Mouse (Mus musculus) ES-E14 (cell line): ENCODE results near the gene Tmem74b. TPM values are rescaled to one million over a fixed set of nuclear protein-coding genes. Genes with fewer than 3 reads are reported as not detected.

Experiments
- DNase-seq: peaks from one replicate; pipeline ENCODE4 v3.0.0-alpha.2; 2013; ENCODE audit warnings: low read depth, low spot score
- H3K27ac ChIP-seq: 2 replicates; pipeline ENCODE4 v1.5.1; 2012; ENCODE audit warnings: low read depth, mild to moderate bottlenecking, low read length, moderate library complexity, mixed read lengths; ENCODE audit not compliant: poor library complexity, insufficient read depth, severe bottlenecking
- H3K36me3 ChIP-seq: 2 replicates; pipeline ENCODE4 v1.6.1; 2012; ENCODE audit warnings: mild to moderate bottlenecking, low read length, moderate library complexity, mixed read lengths; ENCODE audit not compliant: control insufficient read depth, poor library complexity, insufficient read depth, severe bottlenecking
- H3K4me1 ChIP-seq, 2 experiments: fragments of 150-350 bp in 1 of 2; sonication (generic) in 1 of 2; 2 replicates each; pipeline ENCODE4 v1.6.1; 2012; ENCODE audit warnings: low read length in 2 of 2, mild to moderate bottlenecking in 1 of 2, mixed read lengths in 1 of 2; ENCODE audit not compliant: control insufficient read depth in 2 of 2, insufficient read depth in 2 of 2, poor library complexity in 1 of 2
- H3K4me3 ChIP-seq, 2 experiments: fragments of 150-350 bp in 1 of 2; sonication (generic) in 1 of 2; 2 replicates each; pipeline ENCODE4 v1.5.1; 2012; ENCODE audit warnings: low read length in 2 of 2, low read depth in 1 of 2, mild to moderate bottlenecking in 1 of 2, mixed read lengths in 1 of 2; ENCODE audit not compliant: insufficient read depth in 1 of 2, poor library complexity in 1 of 2, severe bottlenecking in 1 of 2
- H3K9ac ChIP-seq: 2 replicates; pipeline ENCODE4 v1.6.1; 2012; ENCODE audit warnings: low read depth, mild to moderate bottlenecking, low read length, mixed read lengths; ENCODE audit not compliant: poor library complexity, insufficient read depth, severe bottlenecking
- H3K9me3 ChIP-seq: fragments of 150-350 bp; sonication (generic); 2 replicates; pipeline ENCODE4 v1.6.1; 2012; ENCODE audit warnings: low read depth, mild to moderate bottlenecking, low read length; ENCODE audit not compliant: control insufficient read depth, insufficient read depth
- CHD2 ChIP-seq: IDR thresholded peaks from 2 replicates; pipeline ENCODE4 v1.6.1; 2014; ENCODE audit warnings: mild to moderate bottlenecking, low read depth, low read length, inconsistent platforms
- HCFC1 ChIP-seq: IDR thresholded peaks from 2 replicates; pipeline ENCODE4 v1.6.1; 2012; ENCODE audit warnings: low read length, inconsistent platforms, borderline replicate concordance; ENCODE audit not compliant: insufficient read depth
- MAFK ChIP-seq: IDR thresholded peaks from 2 replicates; pipeline ENCODE4 v1.6.1; 2014; ENCODE audit warnings: mild to moderate bottlenecking, low read depth, low read length, inconsistent platforms; ENCODE audit not compliant: insufficient read depth
- ZC3H11A ChIP-seq: IDR thresholded peaks from 2 replicates; pipeline ENCODE4 v1.6.1; 2012; ENCODE audit warnings: low read depth, mild to moderate bottlenecking, inconsistent platforms, low read length, borderline replicate concordance
- ZNF384 ChIP-seq: IDR thresholded peaks from 2 replicates; pipeline ENCODE4 v1.6.1; 2012; ENCODE audit warnings: low read depth, low read length, inconsistent platforms
- in situ Hi-C, 2 experiments: fragments of 600-800 bp; cut with MboI; formaldehyde crosslinking; loops; one replicate each; pipeline ENCODE4 v1.15.1; 2025; ENCODE audit warnings: low sequenced_read_pairs in 2 of 2, inconsistent platforms in 1 of 2; ENCODE audit not compliant: unreplicated experiment in 2 of 2
- total RNA-seq: library from RNA; depleted of rRNA; stranded (reverse); fragments of 300-350 nt; gene quantifications from 2 replicates; pipeline ENCODE4 v1.2.3, GENCODE M21; 2012

Gene Tmem74b
- total RNA-seq, 1 experiment: 0.40 TPM

DNA sequence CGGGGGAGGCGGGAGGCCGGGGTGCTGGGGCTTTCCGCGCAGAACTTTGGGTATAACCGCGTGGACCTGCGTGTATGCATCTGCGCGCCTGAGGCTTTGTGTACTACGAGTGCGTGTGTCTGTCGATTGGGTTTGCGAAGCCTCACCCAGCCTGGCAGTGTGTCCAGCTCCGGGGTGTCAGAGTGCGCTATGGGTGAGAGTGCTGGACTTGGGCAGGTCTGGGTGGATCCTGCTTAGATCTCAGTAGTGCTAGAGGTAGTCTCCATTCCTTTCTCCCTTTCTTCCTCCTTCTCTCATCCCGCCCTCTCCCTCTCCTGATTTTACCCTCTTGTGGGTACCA is 1.0 kb downstream of the Tmem74b start:
- Histone ChIP-seq H3K4me1 (peaks cover 0 to 9% of the 10 kb centered on the region in 2 experiments; a peak in 2 of 4 replicates), H3K4me3 (peak overlapping the region; percentile 66 to 84), H3K9ac (peak overlapping the region; percentile 77; the same call in 1 of the 2 replicates), H3K27ac (no peak overlapping the region), H3K9me3 (no peaks in the 10 kb centered on the region), H3K36me3 (no peaks in the 10 kb centered on the region)
- no peak for DNase-seq
- TF ChIP-seq HCFC1 (no peak), ZC3H11A (no peak), CHD2 (no peak), ZNF384 (no peak), MAFK (no peak)
- in situ Hi-C loops: no loop called here

GRCm38 (mm10) chr2:151712647-151713046 is 10.8 kb downstream of the Tmem74b start:
- no peaks in the 10 kb centered on the region for H3K4me1 ChIP-seq
- H3K9me3 ChIP-seq: no peaks in the 10 kb centered on the region
- peaks cover 8% of the 10 kb centered on the region for H3K36me3 ChIP-seq
- H3K4me3 ChIP-seq: no peak overlapping the region
- H3K9ac ChIP-seq: no peak overlapping the region
- TF ChIP-seq MAFK (no peak), ZNF384 (no peak), CHD2 (no peak), ZC3H11A (no peak), HCFC1 (no peak)
- H3K27ac ChIP-seq: no peak overlapping the region
- DNase-seq: no peak
- in situ Hi-C loops: no loop called here

DNA sequence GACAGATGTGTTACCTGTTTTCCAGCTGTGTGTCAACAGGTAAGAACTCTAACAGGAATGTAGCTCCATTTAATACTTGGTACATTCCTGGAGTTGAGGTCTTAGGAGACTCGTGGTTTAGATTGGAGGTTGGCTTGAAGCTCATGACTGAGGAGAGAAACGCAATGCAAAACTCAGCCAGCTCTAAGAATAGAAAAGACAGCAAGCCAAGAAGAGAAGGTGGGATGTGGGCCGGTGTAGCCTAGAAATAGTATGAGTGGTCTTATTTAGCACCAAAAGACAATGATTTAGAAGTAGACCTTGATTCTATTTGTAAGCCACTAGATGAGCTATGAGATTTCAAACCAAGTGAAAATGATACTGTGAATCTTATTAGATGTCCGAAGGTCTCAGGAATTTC is 13.7 kb downstream of the Tmem74b start:
- Histone ChIP-seq H3K4me1 (no peaks in the 10 kb centered on the region), H3K4me3 (no peak overlapping the region), H3K36me3 (peaks cover 30% of the 10 kb centered on the region), H3K9ac (no peak overlapping the region), H3K9me3 (no peaks in the 10 kb centered on the region), H3K27ac (no peak overlapping the region)
- no peak for DNase-seq
- TF ChIP-seq ZNF384: no peak
- no peak for TF ChIP-seq ZC3H11A
- TF ChIP-seq MAFK: no peak
- no peak for TF ChIP-seq CHD2
- no peak for TF ChIP-seq HCFC1
- in situ Hi-C loops: no loop called here

GRCm38 (mm10) chr2:151716318-151717055 is 14.7 kb downstream of the Tmem74b start:
- no peak overlapping the region for H3K27ac ChIP-seq
- H3K4me1 ChIP-seq: no peaks in the 10 kb centered on the region
- no peaks in the 10 kb centered on the region for H3K9me3 ChIP-seq
- H3K4me3 ChIP-seq: no peak overlapping the region
- in situ Hi-C loops: no loop called here
- no peak for TF ChIP-seq HCFC1
- TF ChIP-seq ZNF384: no peak
- no peak for TF ChIP-seq ZC3H11A
- no peak for TF ChIP-seq CHD2
- no peak for TF ChIP-seq MAFK
- no peak for DNase-seq
- H3K9ac ChIP-seq: no peak overlapping the region
- H3K36me3 ChIP-seq: peaks cover 32% of the 10 kb centered on the region

GRCm38 (mm10) chr2:151724094-151724493 is 22.3 kb downstream of the Tmem74b start:
- no peak for DNase-seq
- Histone ChIP-seq H3K9me3 (no peaks in the 10 kb centered on the region), H3K27ac (no peak overlapping the region), H3K4me3 (no peak overlapping the region), H3K9ac (no peak overlapping the region), H3K36me3 (peaks cover 21% of the 10 kb centered on the region), H3K4me1 (no peaks in the 10 kb centered on the region)
- TF ChIP-seq ZNF384: no peak
- TF ChIP-seq CHD2: no peak
- TF ChIP-seq HCFC1: no peak
- no peak for TF ChIP-seq MAFK
- no peak for TF ChIP-seq ZC3H11A
- in situ Hi-C loops: no loop called here
